ENCODE assay signal across 9 mouse cellular contexts in genomic region chr11:117344339-117345021, GRCm38 (mm10).
DNase-seq lines count a peak whose midpoint lies in the region; ATAC-seq lines count a peak whose summit lies in the region.
"Had no signal": no experiment of that assay in that cellular context is flagged by ENCODE, and none has a peak within 500 bp of the region (broad histone marks: within the 10 kb centered on the region; RNA-seq: fewer than 3 reads in every experiment).

No protein-coding gene starts in this region.

- H3K9ac ChIP-seq in heart, embryonic 12.5 days = 0 out of 2 replicates have a peak overlapping the region, but pooled peaks have one; percentile 5
- 0 out of 2 replicates have a peak overlapping the region, but pooled peaks have one; percentile 32 for H3K9ac ChIP-seq in embryonic facial prominence, embryonic 13.5 days
- H3K9ac ChIP-seq in intestine, embryonic 16.5 days (ENCODE audit: low read depth, low read length) = peak overlapping the region; percentile 50
- no peak overlapping the region for H3K9ac ChIP-seq in midbrain, embryonic 16.5 days (ENCODE audit: low read depth, low read length)

- H3K4me2 ChIP-seq in heart, embryonic 12.5 days = peak overlapping the region; percentile 37
- H3K4me2 ChIP-seq in embryonic facial prominence, embryonic 13.5 days = peak overlapping the region; percentile 52
- H3K4me2 ChIP-seq in intestine, embryonic 16.5 days (ENCODE audit: low read depth, low read length) = peak overlapping the region; percentile 38
- H3K4me2 ChIP-seq in midbrain, embryonic 16.5 days (ENCODE audit: low read length) = no peak overlapping the region

- H3K36me3 ChIP-seq in heart, embryonic 12.5 days = no peaks in the 10 kb centered on the region
- 0 out of 2 replicates have a peak, but pooled peaks cover 5% of the 10 kb centered on the region for H3K36me3 ChIP-seq in embryonic facial prominence, embryonic 13.5 days
- no peaks in the 10 kb centered on the region for H3K36me3 ChIP-seq in intestine, embryonic 16.5 days (ENCODE audit: control insufficient read depth, insufficient read depth, low read length)
- no peaks in the 10 kb centered on the region for H3K36me3 ChIP-seq in midbrain, embryonic 16.5 days (ENCODE audit: control insufficient read depth, insufficient read depth, low read length)

- H3K27me3 ChIP-seq in heart, embryonic 12.5 days (replicated peaks) = no peaks in the 10 kb centered on the region
- H3K27me3 ChIP-seq in embryonic facial prominence, embryonic 13.5 days = no peaks in the 10 kb centered on the region
- H3K27me3 ChIP-seq in intestine, embryonic 16.5 days (replicated peaks; ENCODE audit: control insufficient read depth, insufficient read depth, low read length) = no peaks in the 10 kb centered on the region
- no peaks in the 10 kb centered on the region for H3K27me3 ChIP-seq in midbrain, embryonic 16.5 days (ENCODE audit: control insufficient read depth, insufficient read depth, low read depth, low read length)

- peak overlapping the region; percentile 82 for H3K27ac ChIP-seq in heart, embryonic 12.5 days (ENCODE audit: poor library complexity, severe bottlenecking)
- peak overlapping the region; percentile 95 for H3K27ac ChIP-seq in embryonic facial prominence, embryonic 13.5 days
- peak overlapping the region; percentile 91 for H3K27ac ChIP-seq in intestine, embryonic 16.5 days (ENCODE audit: low read length)
- peak overlapping the region; percentile 78 for H3K27ac ChIP-seq in midbrain, embryonic 16.5 days (ENCODE audit: low read length)

- H3K4me1 ChIP-seq in heart, embryonic 12.5 days (replicated peaks) = peaks cover 97% of the 10 kb centered on the region
- peaks cover 94% of the 10 kb centered on the region for H3K4me1 ChIP-seq in embryonic facial prominence, embryonic 13.5 days
- peaks cover 95% of the 10 kb centered on the region for H3K4me1 ChIP-seq in intestine, embryonic 16.5 days (ENCODE audit: control insufficient read depth, insufficient read depth, low read length)
- H3K4me1 ChIP-seq in midbrain, embryonic 16.5 days (ENCODE audit: control insufficient read depth, insufficient read depth, low read length) = peaks cover 63% of the 10 kb centered on the region

- WGBS in heart, embryonic 12.5 days = 26% methylated on average over 11 of the region's 11 CpGs
- 29% methylated on average over 11 of the region's 11 CpGs for WGBS in embryonic facial prominence, embryonic 13.5 days
- WGBS in intestine, embryonic 16.5 days = 34% methylated on average over 11 of the region's 11 CpGs
- WGBS in midbrain, embryonic 16.5 days = 44% methylated on average over 11 of the region's 11 CpGs

- H3K4me3 ChIP-seq in heart, embryonic 12.5 days = no peak overlapping the region
- H3K4me3 ChIP-seq in embryonic facial prominence, embryonic 13.5 days = peak overlapping the region; percentile 13
- no peak overlapping the region for H3K4me3 ChIP-seq in intestine, embryonic 16.5 days (ENCODE audit: low read length)
- H3K4me3 ChIP-seq in midbrain, embryonic 16.5 days (ENCODE audit: low read depth, low read length) = no peak overlapping the region

- peak; percentile 17; the same call in 1 of the 2 replicates for ATAC-seq in heart, embryonic 12.5 days (ENCODE audit: insufficient number of reproducible peaks, low FRiP score)
- ATAC-seq in embryonic facial prominence, embryonic 13.5 days (ENCODE audit: insufficient number of reproducible peaks, insufficient read depth, low FRiP score, low TSS enrichment, low read depth) = no peak
- peak; percentile 30 for ATAC-seq in intestine, embryonic 16.5 days
- no peak for ATAC-seq in midbrain, embryonic 16.5 days

- DNase-seq in heart, adult 9 months (ENCODE audit: low spot score in 2 of 2) = no peak
- no peak for DNase-seq in adrenal gland, postnatal 14 days
- DNase-seq in spleen, postnatal 10 days (ENCODE audit: low spot score in 2 of 2) = no peak
- DNase-seq in frontal cortex, postnatal 14 days (ENCODE audit: low spot score in 2 of 2) = no peak
- DNase-seq: spleen, adult 18-20 months had no signal

- no peaks in the 10 kb centered on the region for H3K9me3 ChIP-seq in heart, embryonic 12.5 days (replicated peaks)
- no peaks in the 10 kb centered on the region for H3K9me3 ChIP-seq in embryonic facial prominence, embryonic 13.5 days
- no peaks in the 10 kb centered on the region for H3K9me3 ChIP-seq in intestine, embryonic 16.5 days (ENCODE audit: control insufficient read depth, low read length)
- H3K9me3 ChIP-seq in midbrain, embryonic 16.5 days (replicated peaks; ENCODE audit: control insufficient read depth, low read length, poor library complexity, severe bottlenecking) = no peaks in the 10 kb centered on the region

Comparison
In these comparisons a context has a peak if more than half of its experiments do, and no peak if none do; other contexts are left out.
1. ATAC-seq: peak in heart, embryonic 12.5 days (single experiment) and intestine, embryonic 16.5 days (single experiment); none in embryonic facial prominence, embryonic 13.5 days (single experiment) and midbrain, embryonic 16.5 days (single experiment).
2. Peak in every context shown above with its lines, with median percentiles within 50 percentile points of each other: H3K27ac ChIP-seq.